Mouse (Mus musculus) layer of hippocampus, postnatal 25 days (tissue): Measurements from ENCODE around the gene Abca3. TPM values are rescaled to one million over a fixed set of nuclear protein-coding genes. Genes with fewer than 3 reads are reported as not detected.
"Not testable (repeated sequence)": the region's sequence is repeated elsewhere in the genome, so short reads cannot be mapped to it uniquely, and the experiment has no call there.

Experiments used
- DNase-seq, 2 experiments: peaks; one replicate each; pipeline ENCODE4 v3.0.0; 2022; ENCODE audit warnings: mixed read lengths in 2 of 2, low spot score in 1 of 2; ENCODE audit errors: extremely low spot score in 1 of 2
- total RNA-seq, 2 experiments: library from RNA; stranded (reverse); gene quantifications; 2 replicates each; pipeline ENCODE4 v1.2.3; 2021

Abca3 gene
- total RNA-seq, 2 experiments from 2014 or later = 70.7 to 75.2 TPM

DNA sequence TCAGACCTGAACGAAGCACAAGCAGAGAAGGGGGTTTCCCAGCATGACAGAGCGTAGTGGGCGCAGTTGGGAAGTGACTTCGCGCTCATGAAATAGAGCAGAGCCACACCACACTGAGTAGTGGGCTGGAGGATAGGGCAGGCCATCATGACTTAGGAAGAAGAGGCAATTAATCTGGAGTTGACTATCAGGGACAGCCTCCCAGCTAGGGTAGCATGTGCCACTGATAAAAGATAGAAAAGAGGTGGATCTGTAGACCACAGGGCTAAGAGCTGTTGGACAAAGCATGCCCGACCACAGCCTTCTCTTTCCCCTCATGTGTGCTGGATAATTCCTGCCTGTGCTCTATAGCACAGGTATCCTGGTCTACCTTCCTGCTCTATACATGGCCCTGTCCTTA is 24.1 kb downstream of the Abca3 start:
- DNase-seq = no peak

DNA sequence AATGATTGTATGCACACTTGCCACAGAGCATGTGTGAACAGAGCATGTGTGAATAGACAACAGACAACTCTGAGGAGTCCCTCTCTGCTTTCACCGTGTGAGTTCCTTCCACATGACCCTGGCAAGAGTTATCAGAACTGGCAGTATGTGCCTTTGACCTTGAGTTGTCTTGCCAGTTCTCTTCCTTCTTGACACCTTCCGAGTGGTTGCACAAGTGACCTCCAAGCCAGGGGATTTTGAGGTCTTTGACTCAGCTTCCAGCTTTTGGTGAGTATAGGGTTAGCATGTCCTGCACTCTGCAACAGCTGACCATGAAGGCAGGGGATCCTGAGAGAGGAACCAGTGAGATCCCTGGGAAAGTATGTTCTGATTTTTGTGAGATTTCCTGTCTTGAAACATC is 26.7 kb downstream of the Abca3 start:
- no peak for DNase-seq

DNA sequence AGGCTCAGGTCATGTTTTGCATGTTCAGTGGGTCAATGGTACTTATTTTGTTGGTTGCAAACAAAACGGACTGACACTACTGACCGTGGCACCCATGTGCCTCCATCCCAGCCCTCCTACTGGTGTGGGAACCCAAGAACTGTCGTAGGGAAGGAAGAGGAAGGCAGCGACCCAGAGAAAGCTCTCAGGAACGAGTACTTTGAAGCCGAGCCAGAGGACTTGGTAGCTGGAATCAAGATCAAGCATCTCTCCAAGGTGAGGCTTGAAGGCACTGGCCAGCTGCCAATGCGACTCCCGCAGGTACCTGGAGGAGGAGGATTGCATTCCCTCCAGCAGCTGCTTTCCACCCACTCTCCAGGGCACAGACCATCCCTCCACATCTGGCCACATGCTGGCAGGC is 32.0 kb downstream of the Abca3 start:
- no peak for DNase-seq

DNA sequence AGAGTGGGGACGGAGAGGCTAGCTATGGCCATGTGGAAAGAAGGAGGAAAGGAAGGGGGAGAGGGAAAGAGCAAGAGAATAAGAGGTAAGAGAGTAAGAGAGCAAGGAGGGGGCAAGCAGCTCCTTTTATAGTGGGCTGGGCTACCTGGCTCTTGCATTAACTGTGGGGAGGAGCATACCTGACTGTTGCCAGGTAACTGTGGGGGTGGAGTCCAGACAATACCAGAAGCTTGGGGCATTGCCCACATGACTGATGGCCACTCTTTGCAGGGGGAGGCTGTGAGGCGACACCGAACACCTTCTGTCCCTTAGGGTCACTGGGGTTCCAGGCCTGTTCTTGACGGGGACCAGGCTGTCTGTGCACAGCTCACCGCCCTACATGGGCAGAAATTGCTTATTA is 37.0 kb downstream of the Abca3 start:
- DNase-seq = no peak

DNA sequence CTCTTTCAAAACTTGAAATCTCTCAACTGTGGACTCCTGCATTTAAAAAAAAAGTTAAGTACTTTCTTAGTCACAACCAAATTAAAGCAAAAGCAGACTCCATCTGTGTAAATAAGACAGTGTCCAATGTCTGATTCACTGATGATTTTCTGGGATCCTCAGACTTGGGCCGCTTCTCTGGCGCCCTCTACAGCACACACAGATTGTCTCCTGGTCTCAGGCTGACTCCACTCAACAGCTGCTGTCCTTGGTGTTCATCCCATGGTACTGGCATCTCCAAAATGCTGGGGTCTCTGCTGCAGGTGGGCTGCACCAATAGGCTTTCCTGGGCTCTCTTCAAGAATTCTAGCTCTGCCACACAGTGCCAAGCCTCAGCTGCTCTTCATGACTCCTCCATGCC is 38.1 kb downstream of the Abca3 start:
- DNase-seq = peak in 1 of 2 experiments; percentile 60

DNA sequence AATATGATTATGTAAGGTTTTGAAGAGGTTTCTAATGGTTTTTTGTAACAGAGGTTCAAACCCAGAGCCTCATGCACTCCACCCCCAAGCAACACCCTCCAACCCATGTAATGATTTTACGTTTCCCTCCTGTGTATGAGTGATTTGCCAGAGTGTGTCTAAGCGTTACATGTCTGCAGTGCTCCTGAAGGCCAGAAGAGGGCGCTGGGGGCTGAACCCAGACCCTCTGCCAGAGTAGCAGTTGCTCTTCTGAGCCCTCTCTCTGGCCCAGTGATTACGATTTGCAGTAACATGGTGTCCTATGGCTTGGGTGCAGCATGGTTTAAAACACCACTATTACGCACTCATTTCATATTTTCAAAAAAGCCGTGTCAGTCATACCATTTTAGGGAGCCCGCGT is 39.4 kb downstream of the Abca3 start:
- peak in 1 of 2 experiments; percentile 28 for DNase-seq

DNA sequence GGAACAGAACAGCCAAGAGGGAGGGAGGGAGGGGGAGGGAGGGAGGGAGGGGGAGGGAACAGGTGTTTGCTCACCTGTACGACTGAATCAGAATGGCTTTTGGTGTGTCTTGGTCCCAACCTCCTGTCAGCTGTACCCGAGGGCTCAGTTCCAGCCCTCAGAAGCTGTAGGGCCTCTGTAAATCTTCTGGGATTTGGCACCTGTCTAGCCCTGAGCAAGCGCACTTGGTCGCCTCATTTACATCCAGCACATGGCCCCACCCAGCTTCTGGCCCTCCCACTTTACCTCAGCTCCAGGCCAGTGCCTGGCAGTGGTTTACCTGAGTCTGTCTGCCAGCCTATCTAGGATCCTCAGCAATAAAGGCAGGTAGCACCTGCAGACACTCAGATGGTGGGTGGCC is 41.8 kb downstream of the Abca3 start:
- no peak for DNase-seq

DNA sequence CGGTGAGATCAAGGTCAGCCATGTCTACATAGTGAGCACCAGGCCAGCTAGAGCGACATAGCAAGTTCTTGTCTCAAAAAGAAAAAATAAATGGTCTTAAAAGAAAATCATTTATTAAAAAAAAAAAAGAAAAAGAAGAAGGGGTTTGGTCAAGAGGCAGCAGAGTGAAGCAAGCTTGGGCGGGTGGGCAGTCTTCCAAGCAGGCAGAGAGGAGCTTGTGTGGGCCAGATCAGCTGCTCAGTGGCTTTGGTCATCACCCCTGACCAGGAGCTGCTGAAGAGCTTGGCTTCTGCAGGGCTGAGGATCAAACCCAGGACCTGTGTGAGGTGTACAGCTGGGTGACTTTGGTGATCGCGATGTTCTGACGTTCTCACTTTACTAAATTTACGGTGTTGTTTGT is 42.7 kb downstream of the Abca3 start:
- no peak for DNase-seq

DNA sequence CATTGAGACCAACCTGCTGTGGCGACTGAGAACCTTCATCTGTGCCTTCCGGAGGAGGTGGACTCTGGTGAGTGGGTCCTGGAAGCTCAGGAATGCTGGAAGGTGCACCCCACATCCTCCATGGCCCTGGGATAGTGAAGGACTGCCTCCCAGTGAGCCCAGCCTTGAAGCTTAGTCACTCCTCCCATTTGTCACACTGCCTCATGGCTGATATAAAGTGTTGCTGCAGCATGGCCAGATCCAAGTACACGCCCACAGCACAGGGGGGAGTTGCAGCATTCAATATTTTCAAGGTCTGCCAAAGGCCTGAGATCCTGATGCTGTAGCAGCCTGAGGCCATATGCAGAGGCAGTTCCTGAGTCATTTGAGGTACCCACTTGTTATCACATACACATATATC is 50.6 kb downstream of the Abca3 start:
- DNase-seq = no peak

DNA sequence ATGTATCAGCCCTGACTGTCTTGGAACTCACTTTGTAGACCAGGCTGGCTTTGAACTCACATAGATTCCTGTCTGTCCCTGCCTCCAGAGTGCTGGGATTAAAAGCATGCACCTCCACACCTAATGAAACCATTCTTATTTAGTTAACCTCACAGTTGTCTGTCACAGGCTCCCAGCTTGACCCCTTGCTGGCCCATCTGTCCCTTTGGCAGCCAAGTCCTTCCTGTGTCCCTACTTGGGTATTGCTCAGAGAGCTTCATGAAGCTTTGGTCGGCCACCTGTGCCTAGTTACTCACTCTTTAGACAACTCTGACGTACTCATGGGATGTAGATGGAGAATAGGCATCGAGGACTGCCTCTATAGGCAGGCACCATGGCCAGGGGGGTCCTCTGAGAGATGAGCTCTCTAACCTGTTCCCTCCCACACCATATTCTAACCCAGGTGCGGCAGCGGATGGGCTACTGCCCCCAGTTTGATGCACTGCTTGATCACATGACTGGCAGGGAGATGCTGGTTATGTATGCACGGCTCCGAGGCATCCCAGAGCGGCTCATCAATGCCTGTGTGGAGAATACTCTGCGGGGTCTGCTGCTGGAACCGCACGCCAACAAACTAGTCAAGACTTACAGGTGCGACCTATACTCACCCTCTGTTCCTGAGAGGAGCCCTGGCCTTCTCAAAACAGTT is 55.5 kb downstream of the Abca3 start:
- no peak for DNase-seq

DNA sequence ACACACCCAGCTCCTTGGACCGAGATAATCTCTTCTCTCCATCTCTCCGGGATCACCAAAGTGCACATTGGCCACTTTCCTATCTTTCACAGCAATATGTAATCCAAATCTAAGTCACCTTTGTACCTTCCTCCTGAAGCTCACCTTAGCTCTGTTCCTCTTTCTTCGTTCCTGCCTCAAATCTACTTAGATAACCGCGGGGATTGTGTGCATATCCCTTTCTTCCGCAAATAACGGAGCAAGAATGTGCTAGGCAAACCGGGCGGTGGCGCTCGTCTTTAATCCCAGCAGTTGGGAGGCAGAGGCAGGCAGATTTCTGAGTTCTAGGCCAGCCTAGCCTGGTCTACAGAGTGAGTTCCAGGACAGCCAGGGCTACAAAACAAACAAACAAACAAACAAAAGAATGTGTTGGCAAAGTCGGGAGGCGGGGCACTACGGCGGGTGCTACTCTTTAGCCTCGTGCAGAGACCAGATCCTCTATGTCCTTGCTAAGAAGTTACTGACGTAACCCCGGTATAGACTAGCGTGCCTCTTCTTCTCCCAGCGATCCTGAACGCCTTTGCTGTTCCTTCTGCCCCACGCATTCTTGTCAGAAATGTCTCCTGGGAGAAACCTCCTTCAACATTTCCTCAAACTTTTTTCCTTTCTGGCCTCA is 61.9 kb downstream of the Abca3 start:
- DNase-seq = no peak

DNA sequence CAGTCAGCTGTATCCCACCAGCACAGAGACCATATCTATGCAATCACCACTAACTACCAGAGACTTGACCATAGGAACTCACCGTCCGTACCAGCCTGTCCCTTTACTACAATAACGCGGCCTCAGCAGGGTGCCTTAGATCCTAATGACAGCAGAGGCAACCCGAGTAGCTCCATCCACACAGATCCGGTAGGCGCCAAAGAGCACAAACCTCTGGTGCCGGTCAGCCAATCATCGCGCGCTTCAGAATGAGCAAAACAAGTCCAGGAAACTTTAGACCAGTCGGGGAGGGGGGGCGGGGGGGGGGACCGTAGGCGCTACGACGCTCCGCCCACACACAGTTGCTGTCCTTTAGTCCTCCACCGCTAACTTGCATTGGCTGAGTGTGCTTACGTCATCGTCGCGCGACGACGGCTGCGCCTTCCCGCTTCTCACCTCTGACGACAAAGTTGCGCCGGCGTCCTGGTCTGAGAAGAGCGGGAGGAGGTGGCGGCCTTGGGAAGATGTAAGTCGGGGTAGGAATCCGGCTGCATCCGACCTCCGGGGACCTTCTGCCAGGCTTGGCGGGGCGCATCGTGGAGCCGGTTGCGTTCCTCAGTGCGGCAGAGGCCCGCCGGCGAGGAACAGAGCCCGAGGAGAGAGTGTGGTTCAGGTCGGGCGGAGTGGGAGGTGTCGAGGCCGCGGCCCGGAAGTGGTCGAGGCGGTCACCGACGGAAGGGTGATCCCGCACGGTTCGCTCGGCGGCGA is 62.7 kb downstream of the Abca3 start, which contains the start of gene Rnps1:
Gene Rnps1 (plus strand): TSS at position 336 of the 747 bp plus-strand sequence.
- peak; percentile 82 to 87 for DNase-seq

DNA sequence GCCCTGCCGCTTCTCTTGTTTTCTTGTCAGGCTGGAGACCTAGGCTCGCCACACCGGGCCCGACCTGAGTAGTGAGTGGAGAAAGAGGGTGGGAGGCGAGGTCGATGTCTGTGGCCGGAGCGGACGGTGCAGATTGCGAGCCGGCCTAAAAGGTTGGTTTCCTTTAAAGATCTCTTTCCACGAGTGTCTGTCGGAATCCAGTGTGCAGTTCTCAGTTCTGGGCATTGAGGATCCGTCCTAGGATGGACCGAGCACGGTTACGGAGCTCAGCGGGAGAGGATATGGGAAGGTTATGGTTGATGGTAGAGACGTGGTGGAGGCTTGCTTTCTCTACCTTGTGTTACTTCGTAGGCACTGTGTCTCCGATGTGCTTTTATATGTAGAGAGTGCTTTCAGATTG is 63.3 kb downstream of the Abca3 start:
- no peak for DNase-seq

DNA sequence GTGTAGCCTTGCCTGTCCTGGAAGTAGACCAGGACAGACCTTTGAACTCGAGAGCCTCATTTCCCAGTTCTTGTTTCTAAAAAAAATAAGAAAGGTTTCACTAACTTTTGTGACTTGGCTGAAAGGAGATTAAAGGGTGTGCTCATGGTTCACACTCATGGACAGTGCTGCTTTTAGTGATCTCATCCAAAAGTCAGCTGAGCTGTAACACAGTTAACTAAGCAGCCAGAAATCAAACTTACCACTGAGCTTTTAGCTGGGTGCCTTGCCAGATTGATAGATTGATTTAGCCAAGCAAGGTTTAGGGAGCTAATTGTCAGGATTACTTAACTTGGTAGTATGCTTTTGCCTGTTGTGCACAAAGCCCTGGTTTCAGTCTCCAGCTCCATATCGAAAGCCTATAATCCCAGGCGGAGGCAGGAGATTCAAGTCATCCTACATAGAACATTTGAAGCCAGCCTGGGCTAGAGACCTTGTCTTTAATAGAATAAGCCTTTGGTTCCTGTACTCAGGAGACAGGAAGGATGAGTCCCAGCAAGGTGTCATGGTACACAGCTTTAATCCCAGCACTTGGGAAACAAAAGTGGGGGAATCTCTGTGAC is 64.4 kb downstream of the Abca3 start:
- DNase-seq = no peak

DNA sequence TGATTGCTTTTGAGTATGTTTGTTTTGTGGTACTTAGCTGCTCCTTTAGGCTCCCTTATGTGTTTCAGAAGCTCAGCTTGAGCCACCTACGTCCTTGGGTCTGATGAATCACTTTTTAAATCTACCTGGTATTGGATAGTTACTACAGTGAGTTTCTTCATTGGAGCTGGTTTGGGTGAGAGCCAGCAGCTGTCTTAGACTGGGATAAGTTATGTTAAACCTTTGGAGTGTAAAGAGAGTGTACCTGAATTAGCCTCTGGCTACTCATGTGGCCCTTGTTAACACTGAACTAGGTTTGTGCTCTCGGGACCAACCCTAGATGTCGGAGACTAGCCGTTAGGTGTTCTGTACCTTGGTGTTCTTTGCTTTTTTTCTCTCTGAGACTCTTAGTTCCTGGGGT is 71.4 kb downstream of the Abca3 start:
- DNase-seq = no peak

DNA sequence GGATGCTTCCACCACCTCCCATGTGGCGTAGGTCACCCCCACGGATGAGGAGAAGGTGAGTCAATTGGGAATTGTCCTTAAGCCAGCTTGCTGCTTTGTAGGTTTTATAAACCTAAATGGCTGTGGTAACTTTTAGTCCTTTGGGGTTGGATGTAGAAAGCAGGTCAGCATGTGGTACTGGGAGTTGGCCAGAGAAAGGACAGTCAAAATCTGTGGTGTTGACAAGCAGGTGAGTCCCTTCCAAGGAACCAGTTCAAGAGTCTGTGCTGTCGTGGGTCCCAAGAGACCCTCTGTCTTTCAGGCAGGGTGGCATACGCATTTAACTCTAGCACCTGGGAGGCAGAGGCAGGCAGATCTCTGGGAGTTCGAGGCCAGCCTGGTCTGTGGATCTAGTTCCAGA is 72.7 kb downstream of the Abca3 start:
- no peak for DNase-seq

DNA sequence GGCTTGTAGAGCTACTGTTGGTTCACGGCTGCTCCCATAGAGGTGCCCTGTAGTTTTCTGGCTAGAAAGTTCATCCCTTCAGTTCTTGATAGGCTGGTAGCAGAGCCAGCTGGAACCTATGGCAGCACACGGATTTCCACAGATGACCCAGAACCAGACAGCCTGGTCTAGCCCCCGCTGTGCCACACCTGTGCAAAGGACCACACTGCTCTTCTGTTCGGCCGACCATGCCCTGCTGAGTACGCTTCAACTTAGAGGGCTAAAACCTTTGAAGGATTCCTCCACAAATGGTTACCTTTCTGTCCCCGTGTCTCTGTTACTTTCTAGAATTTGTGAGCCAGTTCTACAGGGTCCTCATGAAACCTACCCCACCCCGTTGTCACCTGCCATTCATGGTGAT is 73.6 kb downstream of the Abca3 start:
- not testable (repeated sequence) for DNase-seq

DNA sequence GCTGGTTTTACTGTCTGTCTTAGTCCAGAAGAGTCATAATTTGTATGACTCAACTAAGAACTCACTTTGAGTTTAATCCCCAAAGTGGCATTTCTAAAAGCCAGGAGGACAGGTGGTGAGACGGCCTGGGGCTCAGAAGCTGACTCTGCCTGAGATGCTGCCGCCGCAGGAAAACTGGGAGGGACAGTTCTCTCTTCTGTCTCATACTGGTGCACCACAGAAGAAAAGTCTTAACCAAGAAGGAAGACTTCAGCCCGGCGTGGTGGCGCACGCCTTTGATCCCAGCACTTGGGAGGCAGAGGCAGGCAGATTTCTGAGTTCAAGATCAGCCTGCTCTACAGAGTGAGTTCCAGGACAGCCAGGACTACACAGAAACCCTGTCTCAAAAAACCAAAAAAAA is 74.2 kb downstream of the Abca3 start:
- DNase-seq = no peak

DNA sequence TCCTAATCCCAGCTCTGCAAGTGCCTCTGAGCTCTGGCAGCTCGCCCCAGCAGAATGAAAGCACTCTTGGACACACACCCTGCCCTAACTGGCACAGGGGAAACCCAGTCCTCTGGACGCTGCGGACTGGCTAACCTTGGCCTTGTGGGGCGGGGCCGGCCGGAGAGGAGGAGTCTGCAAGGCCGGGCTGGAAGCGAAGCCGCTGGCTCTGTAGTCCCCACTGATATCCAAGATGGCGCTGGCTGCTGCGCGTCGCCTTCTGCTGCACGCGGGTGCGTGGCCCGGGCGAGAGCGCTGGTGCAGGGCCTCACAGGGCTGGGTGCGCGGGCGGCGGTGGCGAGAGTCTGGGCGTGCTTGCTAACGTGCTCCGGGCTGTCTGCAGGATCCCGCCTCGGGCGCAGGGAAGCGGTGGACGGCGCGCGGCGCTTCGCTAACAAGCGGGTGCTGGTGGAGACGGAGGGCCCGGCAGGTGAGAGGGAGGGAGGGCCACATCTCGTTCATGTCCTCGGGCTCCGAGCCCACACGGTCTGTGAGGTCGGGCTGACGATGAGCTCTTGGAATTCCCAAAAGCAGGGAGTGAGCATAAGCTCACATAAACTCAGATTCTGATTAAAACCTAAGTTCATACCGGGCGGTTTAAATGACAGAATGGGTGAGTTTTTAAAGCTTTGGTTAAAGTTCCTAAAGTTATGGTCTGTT is 74.9 kb downstream of the Abca3 start, which contains the start of gene Eci1:
Gene Eci1 (plus strand): TSS at position 171 of the 699 bp plus-strand sequence.
- DNase-seq = peak; percentile 74 to 82

DNA sequence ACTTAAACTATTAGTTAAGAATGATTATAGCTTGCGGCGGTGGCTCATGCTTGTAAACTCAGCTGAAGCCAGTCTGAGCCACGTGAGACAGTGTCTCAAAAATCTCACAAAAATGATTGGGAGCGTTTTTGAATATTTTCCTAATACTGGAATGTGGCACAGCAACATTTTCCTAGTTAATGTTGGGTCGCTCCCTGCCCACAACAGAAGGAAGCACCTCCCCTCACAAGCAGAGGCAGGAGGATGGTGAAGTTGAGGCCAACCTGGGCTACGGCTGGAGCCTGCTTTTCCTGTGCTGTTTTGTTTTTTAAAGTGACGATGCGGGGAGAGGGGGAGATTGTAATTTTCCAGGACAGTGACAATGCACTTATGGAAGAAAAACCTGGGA is 75.4 kb downstream of the Abca3 start:
- DNase-seq = no peak
